Mouse (Mus musculus) megakaryocyte, embryonic 14.5 days (primary cell): ENCODE measurements around the gene Defb19. TPM values are rescaled to one million over a fixed set of nuclear protein-coding genes. Genes with fewer than 3 reads are reported as not detected.
A peak's percentile ranks its signal among the peaks of the same experiment; 100 is the strongest.

Source experiments
- H3K27me3 ChIP-seq: replicated peaks from 2 replicates; pipeline ENCODE3; 2012; ENCODE audit warnings: inconsistent platforms
- H3K36me3 ChIP-seq: replicated peaks from 2 replicates; pipeline ENCODE3; 2012; ENCODE audit warnings: low read length, inconsistent platforms, mixed read lengths
- H3K4me1 ChIP-seq: 2 replicates; pipeline ENCODE4 v1.6.1; 2012; ENCODE audit warnings: inconsistent platforms
- H3K4me3 ChIP-seq: replicated peaks from 2 replicates; pipeline ENCODE3; 2012; ENCODE audit warnings: moderate library complexity, mild to moderate bottlenecking, inconsistent platforms
- H3K9me3 ChIP-seq: 2 replicates; pipeline ENCODE4 v1.6.1; 2012; ENCODE audit warnings: inconsistent platforms
- FLI1 ChIP-seq: IDR thresholded peaks from 2 replicates; pipeline ENCODE4 v1.6.1; 2012; ENCODE audit warnings: low read length, inconsistent platforms, mixed read lengths
- GATA1 ChIP-seq: IDR thresholded peaks from 3 replicates; pipeline ENCODE4 v1.6.1; 2012; ENCODE audit warnings: mixed read lengths, low read length, inconsistent platforms, borderline replicate concordance
- polyA plus RNA-seq: library from polyadenylated mRNA; stranded (reverse); fragments of >175 nt; gene quantifications from 2 replicates; pipeline ENCODE4 v1.2.3, GENCODE M21; 2012; ENCODE audit warnings: low replicate concordance; ENCODE audit not compliant: insufficient read depth

Gene Defb19
- polyA plus RNA-seq, 1 experiment, result not detected

DNA sequence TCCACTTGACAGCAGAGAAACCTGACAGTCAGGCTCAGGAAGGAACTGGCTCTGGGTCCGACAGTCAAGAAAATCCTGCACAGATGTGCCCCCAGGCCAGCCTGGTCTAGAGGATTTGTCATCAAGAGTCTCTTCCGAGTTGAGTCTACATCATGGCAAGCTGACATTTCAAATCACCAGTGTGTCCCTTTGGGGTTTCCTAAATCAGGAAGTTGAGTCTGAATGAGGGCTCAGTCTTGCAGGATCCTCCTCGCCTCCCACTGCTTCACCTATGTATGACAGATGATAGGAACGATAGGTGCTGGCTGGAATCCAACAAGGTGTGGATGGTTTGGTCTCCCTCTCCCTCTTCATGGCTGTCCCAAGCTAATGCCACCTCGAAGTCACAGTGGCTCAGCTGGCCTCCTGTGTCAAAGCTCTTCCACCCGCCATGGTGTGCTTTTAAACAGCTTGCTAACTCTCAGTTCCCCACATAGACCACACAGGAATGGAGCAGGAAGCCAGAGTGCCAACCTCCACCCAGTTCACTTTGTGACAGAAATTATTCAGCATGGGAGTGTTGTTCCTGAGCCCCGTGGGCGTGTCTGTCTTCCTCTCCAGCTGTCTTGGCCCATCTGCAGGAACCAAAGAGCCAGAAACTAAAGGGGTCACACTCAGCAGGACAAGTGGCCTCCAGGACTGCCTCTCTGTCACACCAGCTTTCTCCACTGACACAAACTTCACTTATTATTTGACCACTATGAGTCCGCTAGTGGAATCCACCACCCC lies 40.4 kb upstream of the Defb19 start:
- Histone ChIP-seq H3K9me3 (peaks cover 14% of the 10 kb centered on the region), H3K4me3 (peak overlapping the region; percentile 46), H3K4me1 (peaks cover 11% of the 10 kb centered on the region), H3K27me3 (peaks cover 63% of the 10 kb centered on the region), H3K36me3 (no peaks in the 10 kb centered on the region)
- TF ChIP-seq FLI1, result no peak

DNA sequence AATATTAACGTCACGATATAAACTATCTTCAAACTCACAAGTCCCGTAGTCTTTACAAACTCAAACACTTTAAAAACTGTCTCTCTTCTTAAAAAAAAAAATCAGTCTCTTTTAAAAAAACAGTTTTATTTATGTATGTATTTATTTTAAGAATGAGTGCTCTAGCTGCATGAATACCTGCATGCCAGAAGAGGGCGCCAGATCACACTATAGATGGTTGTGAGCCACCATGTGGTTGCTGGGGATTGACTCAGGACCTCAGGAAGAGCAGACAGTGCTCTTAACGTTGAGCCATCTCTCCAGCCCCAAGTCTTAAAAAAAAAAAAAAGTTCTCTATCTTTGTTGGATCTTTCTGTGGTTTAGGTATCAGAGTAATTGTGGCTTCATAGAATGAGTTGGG lies 37.3 kb upstream of the Defb19 start:
- no peak for TF ChIP-seq GATA1
- Histone ChIP-seq H3K27me3 (peaks cover 36% of the 10 kb centered on the region), H3K9me3 (no peaks in the 10 kb centered on the region), H3K4me3 (no peak overlapping the region), H3K4me1 (peaks cover 11% of the 10 kb centered on the region), H3K36me3 (no peaks in the 10 kb centered on the region)

DNA sequence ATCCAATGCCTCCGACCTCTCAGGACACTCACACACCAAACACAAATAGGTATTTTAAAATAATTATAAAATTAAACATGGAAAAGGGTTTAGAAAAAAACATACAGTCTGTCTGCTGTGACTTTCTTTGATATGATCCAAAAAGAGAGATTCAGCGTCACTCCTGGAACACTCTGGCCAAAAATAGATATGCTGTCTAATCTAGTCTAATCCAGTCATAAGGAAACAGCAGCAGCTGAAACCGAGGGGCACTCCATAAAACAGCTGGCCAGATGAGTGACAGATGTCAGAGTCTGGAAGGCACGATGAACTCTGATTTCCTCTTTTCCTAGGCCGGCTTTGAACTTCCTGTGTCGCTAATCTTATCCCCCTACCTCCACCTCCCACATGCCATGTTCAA lies 36.4 kb upstream of the Defb19 start:
- no peak overlapping the region for H3K4me3 ChIP-seq
- no peaks in the 10 kb centered on the region for H3K9me3 ChIP-seq
- no peak for TF ChIP-seq GATA1
- no peak for TF ChIP-seq FLI1
- H3K36me3 ChIP-seq, result no peaks in the 10 kb centered on the region
- H3K27me3 ChIP-seq, result peaks cover 32% of the 10 kb centered on the region
- peaks cover 14% of the 10 kb centered on the region for H3K4me1 ChIP-seq

DNA sequence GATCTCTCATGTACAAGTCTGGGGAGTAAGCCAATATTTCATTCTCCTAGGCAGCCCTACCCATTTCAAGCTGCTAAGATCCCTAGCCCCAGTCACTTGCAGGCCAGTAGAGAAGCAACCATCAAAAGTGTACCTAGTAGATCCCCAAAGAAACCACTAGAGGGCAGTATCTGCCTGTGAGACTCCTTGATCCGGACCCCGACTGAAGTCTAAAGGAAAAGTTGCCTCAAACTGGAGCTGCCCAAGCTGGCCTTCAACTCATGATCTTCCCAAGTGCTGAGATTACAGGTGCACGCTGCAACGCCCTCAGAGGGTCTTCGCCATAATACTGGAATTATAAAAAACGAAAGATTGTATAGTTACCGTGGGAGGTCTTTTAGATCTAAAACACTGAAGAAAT lies 35.5 kb upstream of the Defb19 start:
- TF ChIP-seq FLI1 (no peak), GATA1 (no peak)
- Histone ChIP-seq H3K27me3 (peaks cover 30% of the 10 kb centered on the region), H3K4me3 (peak overlapping the region; percentile 74), H3K36me3 (no peaks in the 10 kb centered on the region), H3K4me1 (peaks cover 14% of the 10 kb centered on the region), H3K9me3 (no peaks in the 10 kb centered on the region)

DNA sequence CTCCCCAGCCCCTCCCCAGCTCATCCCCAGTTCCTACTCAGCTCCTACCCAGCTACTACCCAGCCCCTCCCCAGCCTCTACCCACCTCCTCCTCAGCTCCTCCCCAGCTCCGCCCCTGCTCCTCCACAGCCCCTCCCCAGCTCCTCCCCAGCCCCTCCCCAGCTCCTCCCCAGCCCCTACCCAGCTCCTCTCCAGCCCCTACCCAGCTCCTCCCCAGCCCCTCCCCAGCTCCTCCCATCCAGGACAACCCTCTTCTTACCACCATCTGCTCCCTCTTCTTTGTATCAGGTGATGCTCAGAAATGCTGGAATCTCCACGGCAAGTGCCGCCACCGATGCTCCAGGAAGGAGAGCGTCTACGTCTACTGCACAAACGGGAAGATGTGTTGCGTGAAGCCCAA lies 32.1 kb upstream of the Defb19 start:
- peaks cover 9% of the 10 kb centered on the region for H3K9me3 ChIP-seq
- H3K36me3 ChIP-seq, result no peaks in the 10 kb centered on the region
- TF ChIP-seq FLI1, result no peak
- no peak for TF ChIP-seq GATA1
- peaks cover 18% of the 10 kb centered on the region for H3K4me1 ChIP-seq
- peaks cover 26% of the 10 kb centered on the region for H3K27me3 ChIP-seq
- H3K4me3 ChIP-seq, result no peak overlapping the region

DNA sequence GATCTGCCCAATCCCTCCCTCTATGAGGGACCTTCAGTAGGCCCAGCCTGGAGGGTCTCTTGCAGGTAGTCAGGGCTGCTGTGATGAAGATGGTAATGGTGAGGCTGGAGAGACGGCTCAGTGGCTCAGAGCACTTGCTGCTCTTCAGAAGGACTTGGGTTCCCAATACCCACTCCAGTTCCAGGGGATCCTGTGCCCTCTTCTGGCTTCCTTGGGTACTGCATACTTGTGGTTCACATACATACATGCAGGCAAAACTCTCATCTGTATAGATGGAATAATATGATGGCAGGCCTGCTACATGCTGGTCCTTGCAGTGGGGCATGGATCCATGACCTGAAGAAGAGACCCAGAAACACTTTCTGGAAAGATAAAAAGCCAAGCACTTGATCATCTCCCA lies 28.6 kb upstream of the Defb19 start:
- Histone ChIP-seq H3K36me3 (no peaks in the 10 kb centered on the region), H3K4me3 (no peak overlapping the region), H3K9me3 (peaks cover 15% of the 10 kb centered on the region), H3K4me1 (peaks cover 46% of the 10 kb centered on the region), H3K27me3 (peaks cover 39% of the 10 kb centered on the region)
- TF ChIP-seq GATA1, result no peak
- no peak for TF ChIP-seq FLI1

DNA sequence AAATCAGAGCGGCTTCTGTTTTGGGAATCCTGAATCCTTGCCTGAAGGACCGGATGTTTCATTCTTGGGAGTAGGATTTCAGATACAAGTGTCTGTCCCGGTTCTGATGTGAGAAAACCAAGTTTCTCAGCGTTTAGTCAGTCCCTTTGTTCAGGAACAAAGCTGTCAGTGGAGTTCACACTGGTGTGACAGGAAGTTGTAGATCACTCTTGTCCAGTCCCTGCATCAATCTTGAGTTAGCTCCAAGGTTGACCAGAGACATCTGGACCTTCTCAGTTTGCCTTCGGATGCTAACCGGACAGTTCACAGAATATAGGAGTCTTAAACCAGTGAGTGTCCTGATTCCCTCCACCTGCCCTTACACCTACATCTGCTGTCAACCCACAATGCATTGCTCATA lies 27.6 kb upstream of the Defb19 start:
- no peak for TF ChIP-seq GATA1
- TF ChIP-seq FLI1, result no peak

DNA sequence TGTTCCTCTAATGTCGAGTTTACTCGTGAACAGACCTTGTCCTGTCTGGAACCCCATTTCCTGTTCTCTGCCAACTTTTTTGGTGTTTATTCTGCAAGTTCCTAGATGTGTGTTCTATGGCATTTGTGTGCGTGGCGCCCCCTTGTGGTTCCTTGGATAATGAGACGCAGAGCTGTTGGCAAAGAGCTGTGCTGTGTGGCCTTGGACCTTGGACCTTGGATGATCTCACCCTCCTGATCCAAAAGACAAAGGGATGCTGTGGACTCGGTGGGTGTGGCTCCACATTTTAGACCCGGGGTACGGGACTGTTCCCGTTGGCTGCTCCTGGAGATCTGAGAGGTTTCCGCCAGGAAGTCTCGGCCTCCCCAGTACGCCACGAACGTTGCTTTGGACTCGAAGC lies 23.9 kb upstream of the Defb19 start, which contains the start of gene Defb36:
Gene Defb36 (plus strand): TSS at position 271 of the 400 bp plus-strand sequence.
- H3K36me3 ChIP-seq, result no peaks in the 10 kb centered on the region
- H3K27me3 ChIP-seq, result peaks cover 25% of the 10 kb centered on the region
- no peak within 1 kb of the TSS for H3K4me3 ChIP-seq
- H3K4me1 ChIP-seq, result peaks cover 49% of the 10 kb centered on the region
- no peak for TF ChIP-seq GATA1
- no peak for TF ChIP-seq FLI1
- H3K9me3 ChIP-seq, result peaks cover 30% of the 10 kb centered on the region

More for the DNA sequence above, 27.6 kb upstream of the Defb19 start:
- Histone ChIP-seq H3K9me3 (peaks cover 18% of the 10 kb centered on the region), H3K4me3 (no peak overlapping the region), H3K36me3 (no peaks in the 10 kb centered on the region), H3K27me3 (peaks cover 39% of the 10 kb centered on the region), H3K4me1 (peaks cover 46% of the 10 kb centered on the region)

DNA sequence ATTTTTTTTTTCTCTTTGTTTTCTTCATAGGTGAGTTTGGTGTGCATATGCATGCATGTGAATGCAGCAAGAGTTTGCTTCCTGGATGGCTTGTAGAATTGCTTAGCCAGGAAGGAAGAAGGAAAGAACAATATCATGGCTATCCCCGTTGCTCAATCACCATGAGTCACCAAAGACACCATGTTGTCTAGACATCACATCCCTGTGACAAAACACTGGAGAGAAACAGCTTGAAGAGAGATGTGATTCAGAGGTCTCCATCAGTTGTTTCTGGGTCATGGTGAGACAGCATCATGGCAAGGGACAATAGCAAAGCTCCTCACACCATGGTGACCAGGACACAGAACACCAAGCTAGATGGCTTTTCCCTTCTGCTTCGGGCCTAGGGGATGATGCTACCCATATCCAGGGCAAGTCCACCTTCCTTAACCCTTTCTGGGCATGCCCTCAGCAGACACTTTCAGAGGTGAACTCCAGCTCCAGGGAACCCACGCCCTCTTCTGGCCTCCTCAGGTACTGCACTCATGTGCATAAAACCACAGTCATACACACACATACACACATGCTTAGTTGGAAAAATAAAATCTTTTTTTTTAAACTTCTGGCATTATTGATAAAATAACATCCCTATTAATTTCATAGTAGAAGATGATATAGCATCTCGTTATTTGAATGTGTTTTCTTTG lies 21.3 kb upstream of the Defb19 start:
- Histone ChIP-seq H3K4me3 (no peak overlapping the region), H3K36me3 (no peaks in the 10 kb centered on the region), H3K4me1 (peaks cover 45% of the 10 kb centered on the region), H3K27me3 (peaks cover 12% of the 10 kb centered on the region), H3K9me3 (peaks cover 22% of the 10 kb centered on the region)
- TF ChIP-seq FLI1 (no peak), GATA1 (no peak)

DNA sequence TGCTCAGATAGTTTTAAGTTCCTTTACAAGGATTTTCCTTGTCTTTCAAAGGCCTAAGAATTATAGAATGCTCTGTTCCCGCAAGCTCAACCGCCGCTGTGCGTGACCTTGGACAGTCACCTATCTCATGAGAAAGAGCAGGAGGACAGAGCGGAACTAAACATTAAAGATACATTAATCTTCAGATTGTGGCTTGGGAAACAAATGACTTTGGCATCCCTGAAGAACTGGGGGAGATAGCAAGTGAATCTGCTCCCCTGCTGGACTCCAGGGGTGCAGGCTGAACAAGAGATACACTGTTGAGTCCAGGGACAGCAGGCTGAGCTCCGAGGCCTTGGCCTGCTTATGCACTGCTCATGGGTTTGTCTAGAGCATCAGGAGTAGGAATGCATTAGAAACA lies 20.0 kb upstream of the Defb19 start:
- TF ChIP-seq GATA1, result no peak
- TF ChIP-seq FLI1, result no peak
- Histone ChIP-seq H3K36me3 (no peaks in the 10 kb centered on the region), H3K27me3 (peaks cover 7% of the 10 kb centered on the region), H3K4me3 (no peak overlapping the region), H3K9me3 (peaks cover 22% of the 10 kb centered on the region), H3K4me1 (peaks cover 31% of the 10 kb centered on the region)
